Mouse (Mus musculus) stomach, embryonic 14.5 days (tissue): ENCODE data around the gene Gm37240. TPM values are rescaled to one million over a fixed set of nuclear protein-coding genes. Genes with fewer than 3 reads are reported as not detected.

Experiments
- ATAC-seq: fragments of 200-750 bp; cut with Nextera tagmentation; 2 replicates; pipeline ENCODE4 v1.8.0; 2017; ENCODE audit warnings: low read depth, moderate TSS enrichment; ENCODE audit not compliant: insufficient number of reproducible peaks, insufficient read depth, low FRiP score
- H3K27ac ChIP-seq: fragments of 300-500 bp; sonication (generic); 2 replicates; pipeline ENCODE4 v1.5.1; 2014; ENCODE audit warnings: mild to moderate bottlenecking, low read length, moderate library complexity, mixed read lengths
- H3K27me3 ChIP-seq: fragments of 300-500 bp; sonication (generic); 2 replicates; pipeline ENCODE4 v1.6.1; 2014; ENCODE audit warnings: low read length, control low read depth, mixed read lengths; ENCODE audit not compliant: control insufficient read depth, insufficient read depth
- H3K36me3 ChIP-seq: fragments of 300-500 bp; sonication (generic); 2 replicates; pipeline ENCODE4 v1.6.1; 2014; ENCODE audit warnings: mild to moderate bottlenecking, control low read depth, low read length, moderate library complexity, mixed read lengths; ENCODE audit not compliant: control insufficient read depth, insufficient read depth
- H3K4me1 ChIP-seq: fragments of 300-500 bp; sonication (generic); 2 replicates; pipeline ENCODE4 v1.6.1; 2014; ENCODE audit warnings: low read length, control low read depth, mixed read lengths; ENCODE audit not compliant: control insufficient read depth, insufficient read depth
- H3K4me2 ChIP-seq: fragments of 300-500 bp; sonication (generic); replicated peaks from 2 replicates; pipeline ENCODE4 v1.6.1; 2014; ENCODE audit warnings: low read depth, low read length, control low read depth
- H3K4me3 ChIP-seq: fragments of 300-500 bp; sonication (generic); 2 replicates; pipeline ENCODE4 v1.5.1; 2014; ENCODE audit warnings: low read depth, low read length, control low read depth
- H3K9ac ChIP-seq: fragments of 300-500 bp; sonication (generic); replicated peaks from 2 replicates; pipeline ENCODE4 v1.6.1; 2014; ENCODE audit warnings: low read depth, mild to moderate bottlenecking, control low read depth, low read length, moderate library complexity, mixed read lengths
- H3K9me3 ChIP-seq: fragments of 300-500 bp; sonication (generic); 2 replicates; pipeline ENCODE4 v1.6.1; 2016; ENCODE audit warnings: low read depth, low read length, control low read depth; ENCODE audit not compliant: control insufficient read depth
- WGBS: fragments of 180-500 bp; shearing (Covaris S2); extraction: QIAGEN DNeasy Blood & Tissue Kit; methylation state at CpG from one replicate; pipeline ENCODE4 v1.1.7; 2014; 5-methylcytosine and 5-hydroxymethylcytosine counted together
- polyA plus RNA-seq: library from polyadenylated mRNA; unstranded; fragments of >200 nt; fragmentation: Nextera tagmentation; extraction: Ambion mirVana; gene quantifications from 2 replicates; pipeline ENCODE4 v1.2.1, GENCODE M21; 2014

Gm37240 gene
- polyA plus RNA-seq, 1 experiment from 2014 or later, result 9.6 TPM

DNA sequence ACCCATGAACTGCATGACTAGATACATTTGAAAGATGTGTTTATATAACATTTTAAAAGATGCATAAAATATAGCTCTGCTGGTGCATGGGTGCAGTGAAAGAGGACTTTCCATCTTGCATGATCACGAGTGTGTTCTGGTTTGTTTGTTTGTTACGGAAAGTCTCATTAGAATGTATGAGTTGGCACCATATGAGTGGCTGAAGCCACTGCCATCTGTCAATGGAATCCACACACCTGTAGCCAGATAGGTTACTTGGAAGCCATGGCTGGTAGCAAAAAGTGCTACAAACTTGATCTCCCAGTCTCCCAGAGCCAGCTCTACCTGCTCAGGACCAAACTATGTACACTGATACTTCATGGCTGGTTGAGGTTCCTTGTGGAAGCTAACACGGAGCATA is 231.8 kb downstream of the Gm37240 start:
- Histone ChIP-seq H3K36me3 (no peaks in the 10 kb centered on the region), H3K4me1 (no peaks in the 10 kb centered on the region), H3K4me3 (no peak overlapping the region), H3K9ac (no peak overlapping the region), H3K27ac (no peak overlapping the region), H3K9me3 (no peaks in the 10 kb centered on the region), H3K27me3 (no peaks in the 10 kb centered on the region), H3K4me2 (no peak overlapping the region)
- no peak for ATAC-seq
- WGBS, result 90% methylated on average over 3 of the region's 3 CpGs

DNA sequence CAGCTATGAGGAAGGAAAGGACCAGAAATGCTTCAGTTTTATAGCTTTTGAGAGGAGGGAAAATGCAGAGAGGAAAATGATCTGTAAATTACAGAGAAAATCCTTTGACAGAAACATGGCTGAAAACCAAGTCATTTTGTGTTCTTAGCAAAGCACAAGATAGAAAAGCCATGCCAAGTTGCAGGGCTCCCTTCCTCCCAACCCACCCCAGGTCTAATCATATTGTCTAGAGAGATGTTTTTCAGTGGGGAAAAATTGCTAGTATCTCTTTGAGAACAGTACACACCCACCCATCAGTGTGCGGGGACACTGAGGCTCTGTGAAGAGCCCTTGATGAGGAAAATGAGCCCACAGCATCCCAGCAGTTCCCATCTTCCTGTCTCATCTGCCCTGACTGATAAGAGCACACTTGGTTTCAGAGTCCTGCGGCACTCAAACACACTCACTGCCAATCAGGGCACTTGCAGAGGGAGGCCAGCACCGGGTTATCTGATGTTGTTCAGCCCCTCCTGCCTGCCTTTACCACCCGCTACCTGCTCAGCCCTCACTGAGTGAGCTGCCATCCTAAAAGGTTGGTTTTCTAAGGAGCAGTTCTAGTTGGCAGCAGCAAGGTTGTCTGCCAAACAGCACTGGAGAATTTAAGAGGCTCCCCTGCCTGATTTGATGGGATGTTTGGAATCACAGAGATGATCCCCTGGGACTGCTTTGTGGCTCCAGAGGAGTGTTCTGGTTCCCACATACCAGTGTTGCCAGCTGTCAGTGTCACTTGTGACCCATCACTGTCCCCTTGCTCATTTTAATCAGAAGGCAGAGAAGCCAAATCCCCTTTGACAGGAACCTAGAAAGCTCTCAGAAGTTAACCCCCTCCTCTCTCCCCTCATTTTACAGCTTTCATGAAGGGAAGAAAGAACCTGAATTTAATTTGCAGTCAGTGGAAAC is 234.3 kb downstream of the Gm37240 start:
- H3K36me3 ChIP-seq, result no peaks in the 10 kb centered on the region
- H3K4me2 ChIP-seq, result no peak overlapping the region
- 67% methylated on average over 4 of the region's 4 CpGs for WGBS
- no peaks in the 10 kb centered on the region for H3K27me3 ChIP-seq
- no peaks in the 10 kb centered on the region for H3K4me1 ChIP-seq
- no peaks in the 10 kb centered on the region for H3K9me3 ChIP-seq
- H3K9ac ChIP-seq, result no peak overlapping the region
- H3K27ac ChIP-seq, result no peak overlapping the region
- ATAC-seq, result no peak
- no peak overlapping the region for H3K4me3 ChIP-seq

DNA sequence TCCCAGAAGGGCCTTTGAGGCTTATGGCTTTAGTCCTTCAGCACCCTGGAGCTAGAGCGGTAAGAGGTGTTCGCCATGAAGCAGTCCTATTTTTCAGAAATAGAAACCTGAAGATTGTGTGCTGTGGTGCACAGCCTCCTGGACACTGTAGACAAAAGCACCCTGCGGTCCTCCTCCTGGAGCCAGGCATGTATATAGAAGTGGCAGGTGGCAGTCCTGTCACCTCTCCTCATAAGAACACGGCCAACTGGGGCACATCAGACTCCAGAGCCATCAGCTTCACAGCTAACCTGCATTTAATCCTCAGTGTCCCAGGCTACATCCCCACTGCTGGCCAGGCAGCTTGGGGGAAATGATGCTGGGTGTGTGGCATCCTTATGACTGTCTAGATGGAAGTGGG is 238.1 kb downstream of the Gm37240 start:
- ATAC-seq, result no peak
- 88% methylated on average over 4 of the region's 4 CpGs for WGBS
- H3K27me3 ChIP-seq, result no peaks in the 10 kb centered on the region
- H3K36me3 ChIP-seq, result no peaks in the 10 kb centered on the region
- H3K9ac ChIP-seq, result no peak overlapping the region
- no peak overlapping the region for H3K4me2 ChIP-seq
- no peaks in the 10 kb centered on the region for H3K9me3 ChIP-seq
- no peak overlapping the region for H3K27ac ChIP-seq
- H3K4me3 ChIP-seq, result no peak overlapping the region
- H3K4me1 ChIP-seq, result 0 out of 2 replicates have a peak, but pooled peaks cover 3% of the 10 kb centered on the region

DNA sequence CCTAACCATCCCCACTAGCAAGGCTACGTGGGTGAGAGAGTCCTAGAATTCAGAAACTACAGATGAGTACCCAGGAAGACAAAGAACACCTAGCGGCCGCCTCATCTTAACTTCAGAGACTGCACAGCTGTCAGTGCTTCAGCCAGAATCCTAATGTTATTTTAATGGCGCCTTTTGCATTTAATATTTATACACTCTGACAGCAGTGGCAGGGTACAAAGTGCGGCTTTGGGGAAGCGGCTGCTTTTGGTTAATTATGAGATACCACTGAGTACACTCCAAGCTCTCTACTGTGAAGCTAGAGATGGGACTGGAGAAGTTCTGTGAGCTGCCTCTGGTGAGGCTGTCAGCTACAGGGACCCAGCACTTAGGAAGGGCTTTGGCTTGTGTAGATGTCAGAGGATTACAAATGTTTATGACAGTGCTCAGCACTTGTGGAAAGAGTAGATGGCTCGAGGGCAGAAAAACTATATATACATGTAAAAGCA is 241.8 kb downstream of the Gm37240 start:
- Histone ChIP-seq H3K9ac (no peak overlapping the region), H3K9me3 (no peaks in the 10 kb centered on the region), H3K36me3 (no peaks in the 10 kb centered on the region), H3K27ac (no peak overlapping the region), H3K4me2 (no peak overlapping the region), H3K4me3 (no peak overlapping the region), H3K4me1 (0 out of 2 replicates have a peak, but pooled peaks cover 3% of the 10 kb centered on the region), H3K27me3 (no peaks in the 10 kb centered on the region)
- ATAC-seq, result no peak
- WGBS, result 50% methylated on average over 7 of the region's 7 CpGs

DNA sequence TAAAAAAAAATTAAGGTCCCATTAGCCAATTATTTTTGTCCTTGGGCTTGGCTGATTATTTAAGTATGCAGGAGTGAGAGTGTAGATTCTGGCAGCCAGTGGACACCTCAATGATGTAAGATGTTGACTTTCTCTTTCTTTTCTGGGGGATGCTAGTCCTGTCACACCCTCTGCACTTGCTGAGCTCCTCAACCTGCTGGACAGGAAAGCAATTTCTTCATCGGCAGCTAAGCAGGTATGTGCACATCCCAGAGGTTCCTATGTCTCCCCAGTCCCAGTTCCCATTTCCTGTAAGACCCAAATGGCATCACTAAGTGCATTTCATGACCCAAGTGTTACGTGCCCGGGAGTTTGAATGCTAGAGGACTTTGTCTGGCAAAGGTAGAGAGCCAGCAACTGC is 242.5 kb downstream of the Gm37240 start:
- Histone ChIP-seq H3K27me3 (no peaks in the 10 kb centered on the region), H3K36me3 (no peaks in the 10 kb centered on the region), H3K9me3 (no peaks in the 10 kb centered on the region), H3K27ac (no peak overlapping the region), H3K4me3 (no peak overlapping the region), H3K4me1 (0 out of 2 replicates have a peak, but pooled peaks cover 3% of the 10 kb centered on the region), H3K9ac (no peak overlapping the region), H3K4me2 (no peak overlapping the region)
- 82% methylated on average over 3 of the region's 3 CpGs for WGBS
- ATAC-seq, result no peak

DNA sequence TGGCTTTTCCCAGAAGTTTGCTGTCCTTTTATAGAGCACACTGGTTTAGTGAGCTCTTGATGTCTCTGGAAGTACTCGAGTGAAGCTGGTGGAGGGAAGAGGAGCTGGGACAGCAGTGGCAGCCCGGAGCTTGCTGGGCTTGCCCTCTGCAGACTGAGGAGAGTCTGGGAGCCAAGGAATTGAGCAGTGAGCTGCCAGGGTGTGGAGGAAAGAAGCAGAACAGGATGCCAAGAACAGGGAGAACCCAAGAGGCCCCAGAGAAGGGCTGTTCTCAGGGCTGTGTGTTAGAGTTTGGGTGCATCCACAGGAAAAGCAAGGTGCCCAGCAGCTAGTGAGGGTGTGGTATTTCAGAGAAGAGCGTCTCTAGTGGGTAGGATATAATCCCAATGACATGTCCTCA is 245.6 kb downstream of the Gm37240 start:
- Histone ChIP-seq H3K27ac (no peak overlapping the region), H3K36me3 (no peaks in the 10 kb centered on the region), H3K4me2 (no peak overlapping the region), H3K9ac (no peak overlapping the region), H3K27me3 (no peaks in the 10 kb centered on the region), H3K4me1 (0 out of 2 replicates have a peak, but pooled peaks cover 3% of the 10 kb centered on the region), H3K9me3 (no peaks in the 10 kb centered on the region), H3K4me3 (no peak overlapping the region)
- ATAC-seq, result no peak
- WGBS, result 86% methylated on average over 3 of the region's 3 CpGs

DNA sequence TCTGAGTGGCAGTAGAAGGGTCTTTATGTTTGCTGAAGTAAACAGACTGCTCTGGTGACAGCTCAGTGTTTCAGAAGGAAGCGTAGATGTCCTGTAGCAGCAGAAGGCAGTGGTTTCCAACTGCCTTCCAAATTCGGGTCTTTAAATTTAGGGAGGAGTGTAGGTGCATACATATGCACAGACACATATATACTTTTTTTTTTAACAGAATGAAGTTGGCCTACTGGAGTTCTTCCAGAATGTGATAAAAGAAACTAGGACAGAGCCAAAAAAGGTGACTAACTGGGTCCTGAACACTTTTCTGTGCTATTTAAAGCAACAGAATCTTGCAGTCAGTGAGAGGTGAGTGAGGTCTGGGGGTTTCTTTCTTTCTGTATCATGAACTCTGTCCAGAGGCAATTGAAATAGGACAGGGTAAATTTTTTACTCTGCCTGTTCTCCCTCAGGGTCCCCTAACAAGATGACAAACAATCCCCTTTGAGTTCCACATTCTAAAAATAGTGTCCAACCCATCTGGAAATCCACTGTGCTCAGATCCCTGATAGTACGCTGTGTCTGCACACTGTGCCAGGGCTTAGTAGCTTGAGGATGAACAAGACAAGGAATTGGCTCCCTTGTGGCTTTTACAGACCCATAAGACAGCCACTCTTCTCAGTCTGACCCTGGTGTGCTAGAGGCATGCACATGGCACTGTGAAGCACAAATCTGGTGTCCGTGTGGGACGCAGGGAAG is 250.4 kb downstream of the Gm37240 start:
- H3K27me3 ChIP-seq, result no peaks in the 10 kb centered on the region
- H3K36me3 ChIP-seq, result no peaks in the 10 kb centered on the region
- no peak overlapping the region for H3K4me2 ChIP-seq
- 82% methylated on average over 5 of the region's 5 CpGs for WGBS
- no peaks in the 10 kb centered on the region for H3K9me3 ChIP-seq
- no peaks in the 10 kb centered on the region for H3K4me1 ChIP-seq
- no peak overlapping the region for H3K4me3 ChIP-seq
- H3K27ac ChIP-seq, result no peak overlapping the region
- no peak overlapping the region for H3K9ac ChIP-seq
- no peak for ATAC-seq

DNA sequence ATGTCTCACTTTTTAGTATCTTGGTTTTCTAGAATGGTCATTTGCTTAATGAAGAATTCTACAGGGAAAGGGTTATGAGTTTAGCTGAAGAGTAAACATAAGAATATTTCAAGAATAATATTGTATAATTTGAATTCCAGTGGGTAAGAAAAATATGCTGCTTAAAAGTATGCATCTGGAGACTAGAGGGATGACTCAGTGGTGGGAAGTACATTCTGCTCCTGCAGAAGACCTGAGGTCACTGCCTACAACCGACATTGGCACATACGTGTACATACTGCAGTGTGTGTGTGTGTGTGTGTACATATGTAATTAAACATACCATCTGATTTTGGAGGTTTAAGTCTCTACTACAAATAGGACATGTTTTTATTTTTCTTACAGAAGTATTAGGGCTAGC is 251.7 kb downstream of the Gm37240 start:
- Histone ChIP-seq H3K9me3 (no peaks in the 10 kb centered on the region), H3K4me3 (no peak overlapping the region), H3K4me1 (no peaks in the 10 kb centered on the region), H3K27ac (no peak overlapping the region), H3K9ac (no peak overlapping the region), H3K4me2 (no peak overlapping the region), H3K27me3 (no peaks in the 10 kb centered on the region), H3K36me3 (no peaks in the 10 kb centered on the region)
- 77% methylated on average over 2 of the region's 2 CpGs for whole genome bisulfite sequencing
- ATAC-seq, result no peak
